In the genomic region with DNA sequence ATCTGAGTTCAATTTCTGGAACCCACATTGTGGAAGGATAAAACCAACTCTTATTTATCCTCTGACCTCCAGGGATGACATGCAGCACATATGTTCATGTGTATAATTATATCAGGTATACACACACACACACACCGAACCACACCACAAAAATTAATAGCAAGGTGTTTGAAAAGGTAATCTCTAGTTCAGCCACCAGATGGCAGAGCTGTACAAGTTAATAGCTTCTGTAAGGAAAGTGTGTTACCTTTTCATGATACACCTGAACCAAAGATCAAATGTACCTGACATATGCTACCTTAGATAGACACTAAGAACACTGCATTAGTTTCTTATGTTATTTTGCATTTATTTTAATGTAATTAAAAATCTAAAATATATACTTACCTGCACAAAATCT, we compare ENCODE assay signal across 11 mouse cellular contexts. TPM values are rescaled to one million over a fixed set of nuclear protein-coding genes. Genes with fewer than 3 reads are reported as not detected.
A peak's percentile ranks its signal among the peaks of the same experiment; 100 is the strongest.
DNase-seq lines count a peak whose midpoint lies in the region; ATAC-seq and TF ChIP-seq lines count a peak whose summit lies in the region.
"Had no signal": no experiment of that assay in that cellular context is flagged by ENCODE, and none has a peak within 500 bp of the region (broad histone marks: within the 10 kb centered on the region; RNA-seq: fewer than 3 reads in every experiment).

No protein-coding gene starts in this region.

- H3K36me3 ChIP-seq in hindbrain, embryonic 11.5 days (ENCODE audit: control insufficient read depth, insufficient read depth, low read length) = no peaks in the 10 kb centered on the region
- no peaks in the 10 kb centered on the region for H3K36me3 ChIP-seq in hindbrain, embryonic 12.5 days
- no peaks in the 10 kb centered on the region for H3K36me3 ChIP-seq in thymus, adult 2 months (ENCODE audit: control insufficient read depth, insufficient read depth, low read length)

- H3K9me3 ChIP-seq in hindbrain, embryonic 11.5 days (ENCODE audit: control insufficient read depth, low read length) = no peaks in the 10 kb centered on the region
- H3K9me3 ChIP-seq in hindbrain, embryonic 12.5 days (replicated peaks) = no peaks in the 10 kb centered on the region

- DNase-seq in hindbrain, embryonic 11.5 days (ENCODE audit: low spot score) = peak; percentile 11
- DNase-seq in thymus, adult 2 months = peak; percentile 4
- DNase-seq in thymus, postnatal 0 days (ENCODE audit: low spot score) = no peak
- peak; percentile 22 for DNase-seq in embryo, embryonic 10.5 days (ENCODE audit: low spot score)
- DNase-seq in thymus, postnatal 4 days = peak; percentile 9

- WGBS in hindbrain, embryonic 11.5 days = 88% methylated on average over 1 of the region's 1 CpGs
- whole genome bisulfite sequencing in hindbrain, embryonic 12.5 days = 75% methylated on average over 1 of the region's 1 CpGs
- 52% methylated on average over 1 of the region's 1 CpGs for WGBS in thymus, adult 2 months

- H3K4me3 ChIP-seq in hindbrain, embryonic 11.5 days (ENCODE audit: low read depth, low read length) = no peak overlapping the region
- no peak overlapping the region for H3K4me3 ChIP-seq in hindbrain, embryonic 12.5 days
- H3K4me3 ChIP-seq in thymus, adult 2 months (ENCODE audit: control insufficient read depth, insufficient read depth, low read length) = no peak overlapping the region

- no peaks in the 10 kb centered on the region for H3K27me3 ChIP-seq in hindbrain, embryonic 11.5 days (ENCODE audit: control insufficient read depth, insufficient read depth, low read length)
- H3K27me3 ChIP-seq in hindbrain, embryonic 12.5 days = no peaks in the 10 kb centered on the region
- H3K27me3 ChIP-seq in thymus, adult 2 months (ENCODE audit: control insufficient read depth, insufficient read depth, low read length) = no peaks in the 10 kb centered on the region

- TF ChIP-seq POLR2A in thymus, adult 2 months (IDR thresholded peaks at IDR 0.05; ENCODE audit: control insufficient read depth, extremely low read depth, insufficient read depth, low read length, poor library complexity) = no peak

- H3K4me1 ChIP-seq in hindbrain, embryonic 11.5 days (replicated peaks; ENCODE audit: control insufficient read depth, insufficient read depth, low read length) = no peaks in the 10 kb centered on the region
- no peaks in the 10 kb centered on the region for H3K4me1 ChIP-seq in hindbrain, embryonic 12.5 days
- H3K4me1 ChIP-seq in thymus, adult 2 months (replicated peaks; ENCODE audit: control insufficient read depth, insufficient read depth, low read length) = no peaks in the 10 kb centered on the region

- TF ChIP-seq CTCF in thymus, adult 2 months (IDR thresholded peaks at IDR 0.05; ENCODE audit: borderline replicate concordance, control insufficient read depth, extremely low read depth, insufficient read depth, low read length, poor library complexity) = no peak

- ATAC-seq in hindbrain, embryonic 11.5 days (ENCODE audit: low FRiP score) = no peak
- no peak for ATAC-seq in hindbrain, embryonic 12.5 days (ENCODE audit: low FRiP score)
- ATAC-seq in monocyte, adult 5-6 weeks (replicated peaks; ENCODE audit: insufficient number of reproducible peaks, low FRiP score, low TSS enrichment, poor library complexity, severe bottlenecking) = no peak
- ATAC-seq in megakaryocyte-erythroid progenitor cell, adult 5-6 weeks (replicated peaks; ENCODE audit: low FRiP score, low TSS enrichment, poor library complexity, severe bottlenecking) = no peak

- no peak overlapping the region for H3K4me2 ChIP-seq in hindbrain, embryonic 11.5 days (replicated peaks; ENCODE audit: low read depth, low read length)
- no peak overlapping the region for H3K4me2 ChIP-seq in hindbrain, embryonic 12.5 days (replicated peaks)

- no peak overlapping the region for H3K27ac ChIP-seq in hindbrain, embryonic 11.5 days (ENCODE audit: low read depth, low read length)
- no peak overlapping the region for H3K27ac ChIP-seq in hindbrain, embryonic 12.5 days
- H3K27ac ChIP-seq in thymus, adult 2 months (ENCODE audit: control insufficient read depth, insufficient read depth, low read length) = no peak overlapping the region

- H3K9ac ChIP-seq in hindbrain, embryonic 11.5 days (ENCODE audit: low read depth, low read length) = no peak overlapping the region
- no peak overlapping the region for H3K9ac ChIP-seq in hindbrain, embryonic 12.5 days

RNA-seq across cellular contexts. Expression of a gene that starts 1.8 kb away (rescaled TPM):
- polyA plus RNA-seq in hindbrain, embryonic 11.5 days (2014; fragmentation: Nextera tagmentation; extraction: Ambion mirVana) = not detected in 2 replicates
- polyA plus RNA-seq in hindbrain, embryonic 12.5 days (2016; fragmentation: Nextera tagmentation; extraction: Ambion mirVana) = not detected in 2 replicates
- not detected in 2 replicates for polyA plus RNA-seq in thymus, adult 2 months (2012; rRNA removed)
- polyA plus RNA-seq in thymus, postnatal 0 days (2015; fragmentation: Nextera tagmentation; extraction: Ambion mirVana) = 0.30 TPM in 1 of 2 replicates, not detected in the other
- not detected in 3 replicates for total RNA-seq in monocyte, adult 5-6 weeks (2017)
- not detected in 2 replicates for total RNA-seq in megakaryocyte-erythroid progenitor cell, adult 5-6 weeks (2014; fragmentation: Nextera tagmentation)
- not detected in 2 replicates for total RNA-seq in megakaryocyte-erythroid progenitor cell, adult 5-6 weeks (2017)
- total RNA-seq: left cerebral cortex, postnatal 25 days had no signal
- polyA plus RNA-seq: gonadal fat pad, adult 2 months; neural tube, embryonic 14.5 days had no signal
